Mouse (Mus musculus) brain, embryonic 14.5 days (tissue): ENCODE measurements around the gene Dennd1a. TPM values are rescaled to one million over a fixed set of nuclear protein-coding genes. Genes with fewer than 3 reads are reported as not detected.
A peak's percentile ranks its signal among the peaks of the same experiment; 100 is the strongest.

ENCODE experiments used
- DNase-seq: peaks from one replicate; pipeline ENCODE4 v3.0.0-alpha.2; 2011; ENCODE audit warnings: low read depth
- CTCF ChIP-seq: fragments of 200-500 bp; IDR thresholded peaks from 2 replicates; pipeline ENCODE4 v1.5.1; 2012; ENCODE audit warnings: inconsistent platforms, mild to moderate bottlenecking, moderate library complexity, borderline replicate concordance; ENCODE audit not compliant: insufficient read depth, insufficient read length; ENCODE audit errors: extremely low read depth
- POLR2A ChIP-seq: fragments of 200-500 bp; IDR thresholded peaks from 2 replicates; pipeline ENCODE4 v1.6.1; 2012; ENCODE audit warnings: mild to moderate bottlenecking, inconsistent platforms, borderline replicate concordance; ENCODE audit not compliant: poor library complexity, insufficient read depth, insufficient read length, severe bottlenecking; ENCODE audit errors: extremely low read depth
- polyA plus RNA-seq: library from polyadenylated mRNA; depleted of rRNA; stranded (reverse); fragments of >200 nt; gene quantifications from 2 replicates; pipeline ENCODE4 v1.2.3, GENCODE M21; 2012

Dennd1a gene
- polyA plus RNA-seq, 1 experiment: 42.2 TPM

DNA sequence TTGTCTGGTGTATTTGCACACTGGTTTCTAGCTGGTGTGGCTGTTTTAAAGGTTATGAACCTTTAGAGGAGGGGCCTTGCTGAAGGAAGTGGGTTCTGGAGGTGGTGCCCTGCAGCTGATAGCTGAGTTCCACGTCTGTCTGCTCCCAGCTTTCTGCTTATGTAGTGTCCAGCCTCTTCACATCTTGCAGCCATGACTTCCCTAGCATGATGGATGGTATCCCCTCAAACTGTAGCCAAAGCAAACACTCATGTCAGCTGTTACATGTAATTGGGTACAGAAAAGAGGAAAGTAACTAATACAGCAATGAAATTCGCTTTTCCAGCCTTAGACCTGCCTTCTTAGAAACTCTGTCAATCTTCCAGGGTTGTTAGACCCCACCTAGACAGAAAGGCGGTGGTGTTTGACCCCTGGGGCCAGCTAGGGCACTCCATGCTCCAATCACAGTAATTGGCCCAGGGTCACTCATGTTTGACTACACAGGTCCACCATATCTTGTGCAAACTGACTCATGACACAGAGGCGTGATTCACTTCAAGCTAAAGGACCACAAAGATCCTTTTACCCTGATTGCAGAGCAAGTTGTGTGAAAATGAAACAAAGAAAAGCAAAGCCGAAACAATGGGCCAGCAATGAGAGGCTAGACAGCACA is 405.8 kb downstream of the Dennd1a start:
- TF ChIP-seq CTCF (no peak), POLR2A (no peak)
- DNase-seq: no peak

- DNase-seq: peak; percentile 72
- TF ChIP-seq POLR2A: no peak
- TF ChIP-seq CTCF: no peak
Observed at GRCm38 (mm10) chr2:37879697-37880096, 407.5 kb downstream of the Dennd1a start.

DNA sequence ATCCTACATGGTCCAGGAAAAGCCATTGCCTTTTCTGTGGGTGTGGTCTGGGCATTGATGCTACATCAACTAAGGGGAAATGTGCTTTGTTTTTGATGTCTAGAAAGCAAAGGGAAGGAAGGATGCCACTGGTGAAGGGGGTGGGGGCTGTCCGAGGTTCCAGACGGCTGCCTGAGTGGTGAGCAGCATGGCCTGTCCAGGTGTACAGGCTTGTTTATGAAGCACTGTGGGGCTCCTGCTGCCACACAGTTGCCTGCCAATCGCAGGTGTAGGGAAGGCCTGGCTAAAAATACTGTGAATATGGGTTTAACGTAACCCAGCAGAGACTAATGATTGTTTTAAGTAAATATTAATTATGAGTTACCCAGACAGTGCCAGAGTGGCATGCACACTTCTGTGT is 414.4 kb downstream of the Dennd1a start:
- no peak for DNase-seq
- no peak for TF ChIP-seq CTCF
- TF ChIP-seq POLR2A: no peak

DNA sequence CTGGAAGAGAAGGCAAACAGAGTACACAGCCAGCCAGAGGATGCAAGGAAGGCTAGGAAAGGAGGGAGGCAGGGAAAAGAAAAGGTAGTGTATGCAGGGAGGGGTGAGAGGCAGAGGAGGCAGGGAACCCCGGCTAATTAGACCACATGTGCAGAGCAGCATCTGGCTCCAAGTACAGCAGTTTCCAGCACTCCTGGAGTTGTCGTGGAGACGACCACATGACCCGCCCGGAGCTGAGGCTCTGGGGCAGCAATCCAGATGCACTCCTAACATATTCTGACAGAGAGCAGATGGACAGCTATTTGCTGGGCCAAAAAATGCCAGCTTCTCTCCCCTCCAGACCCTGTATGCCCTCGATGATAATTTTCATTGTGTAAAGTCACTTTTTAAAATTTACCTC is 417.6 kb downstream of the Dennd1a start:
- TF ChIP-seq POLR2A (no peak), CTCF (no peak)
- DNase-seq: peak; percentile 61

DNA sequence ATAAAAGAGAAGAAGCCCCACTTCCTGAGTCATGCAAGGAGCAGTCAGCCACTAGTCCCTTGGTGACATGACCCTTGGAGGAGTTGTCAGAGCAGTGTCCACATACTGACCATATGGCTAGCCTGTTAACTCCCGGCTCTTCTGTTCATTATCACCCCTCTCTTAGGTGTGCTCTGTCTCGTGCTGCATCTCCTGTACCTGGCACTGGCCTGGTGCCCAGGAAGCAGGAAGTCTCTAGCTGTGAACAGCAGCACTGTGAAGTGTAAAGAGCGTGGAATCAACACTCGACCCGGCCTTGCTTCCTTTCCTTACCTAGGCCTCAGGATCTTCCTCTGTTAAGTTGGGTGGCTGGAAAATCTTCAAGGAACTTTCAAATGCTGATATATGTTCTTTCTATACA is 419.8 kb downstream of the Dennd1a start:
- TF ChIP-seq POLR2A (no peak), CTCF (no peak)
- no peak for DNase-seq

DNA sequence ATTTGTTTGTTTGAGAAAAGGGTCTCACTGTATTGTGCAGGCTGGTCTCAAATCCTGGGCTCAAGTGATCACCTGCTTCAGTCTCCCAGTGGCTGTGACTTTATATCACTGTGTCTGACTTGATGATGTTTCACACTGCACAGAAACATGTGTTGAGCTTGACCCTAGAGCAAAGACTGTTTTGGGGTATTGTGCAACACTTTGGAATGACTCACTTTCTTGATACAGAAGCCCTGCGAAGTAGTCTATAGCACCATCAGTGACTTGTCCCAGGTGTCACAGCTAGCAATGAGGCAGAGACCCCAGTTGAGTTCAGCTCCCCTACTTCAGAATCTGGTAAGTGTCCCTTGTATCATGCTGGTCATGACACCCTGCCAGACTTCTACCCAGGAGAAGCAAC is 429.7 kb downstream of the Dennd1a start:
- TF ChIP-seq POLR2A: no peak
- DNase-seq: no peak

DNA sequence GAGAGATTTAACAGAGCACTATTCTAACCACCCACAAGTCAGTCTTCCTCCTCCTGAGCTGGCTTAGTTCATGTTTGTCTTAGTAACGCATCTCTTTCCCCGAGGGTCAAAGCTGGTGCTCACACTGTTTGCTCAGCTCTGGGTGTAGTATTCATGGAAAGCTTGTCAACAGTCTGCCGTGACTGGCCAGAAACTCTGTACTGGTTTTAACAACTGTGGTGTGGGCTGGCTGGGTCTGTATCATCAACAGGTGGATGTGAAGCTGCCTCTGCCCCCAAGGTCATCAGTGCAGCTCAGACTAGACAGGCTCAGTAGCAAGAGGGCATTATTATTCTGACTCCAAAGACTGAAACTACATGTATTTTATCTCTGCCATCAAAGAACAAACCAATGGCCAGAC is 430.2 kb downstream of the Dennd1a start:
- DNase-seq: no peak
- TF ChIP-seq POLR2A: no peak
- TF ChIP-seq CTCF: no peak

DNA sequence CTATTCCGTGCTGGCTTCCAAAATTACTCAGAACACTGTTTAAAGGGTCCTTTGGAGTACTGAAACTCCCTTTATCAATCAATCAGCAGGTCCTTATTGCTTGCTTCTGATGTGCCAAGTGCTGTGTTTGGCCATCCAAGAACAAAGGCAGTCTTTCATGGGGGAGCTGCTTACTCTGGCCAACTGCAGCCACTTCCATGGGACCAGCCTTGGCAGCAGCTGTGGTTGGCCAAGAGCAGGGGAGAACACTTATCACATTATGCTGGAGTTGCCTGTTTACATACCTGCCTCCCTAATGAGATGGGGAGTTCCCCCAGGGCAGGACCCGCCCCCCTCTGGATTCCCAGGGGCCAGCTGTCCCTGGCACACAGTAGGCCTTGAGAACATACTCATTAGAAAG is 432.0 kb downstream of the Dennd1a start:
- peak; percentile 71 for DNase-seq
- TF ChIP-seq POLR2A: no peak
- no peak for TF ChIP-seq CTCF

DNA sequence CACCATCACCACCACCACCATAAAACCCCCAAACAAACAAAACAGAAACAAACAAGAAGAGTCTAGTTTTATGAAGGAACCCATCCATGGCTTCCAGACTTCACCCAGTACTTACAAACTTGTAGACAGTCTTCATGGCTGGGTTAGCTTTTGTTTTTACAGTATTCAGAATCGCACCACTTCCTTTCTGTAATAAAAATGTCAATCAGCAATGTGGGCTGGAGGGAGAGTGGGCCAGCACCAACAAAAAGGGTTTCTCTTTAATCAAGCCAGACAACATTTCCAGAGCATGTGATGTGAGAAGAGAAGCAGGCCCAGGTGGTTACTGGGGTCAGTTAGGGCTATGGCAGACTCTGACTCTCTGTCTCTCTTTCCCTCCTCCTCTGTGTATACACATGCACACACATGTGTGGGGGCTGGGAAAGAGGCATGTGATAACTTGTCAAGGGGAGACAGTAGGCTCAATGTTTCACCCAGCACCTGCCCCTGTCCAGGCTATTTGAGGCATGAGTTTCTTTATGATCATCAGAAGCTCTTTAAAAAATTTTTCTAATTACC is 433.2 kb downstream of the Dennd1a start:
- no peak for DNase-seq
- TF ChIP-seq CTCF: no peak
- TF ChIP-seq POLR2A: no peak

DNA sequence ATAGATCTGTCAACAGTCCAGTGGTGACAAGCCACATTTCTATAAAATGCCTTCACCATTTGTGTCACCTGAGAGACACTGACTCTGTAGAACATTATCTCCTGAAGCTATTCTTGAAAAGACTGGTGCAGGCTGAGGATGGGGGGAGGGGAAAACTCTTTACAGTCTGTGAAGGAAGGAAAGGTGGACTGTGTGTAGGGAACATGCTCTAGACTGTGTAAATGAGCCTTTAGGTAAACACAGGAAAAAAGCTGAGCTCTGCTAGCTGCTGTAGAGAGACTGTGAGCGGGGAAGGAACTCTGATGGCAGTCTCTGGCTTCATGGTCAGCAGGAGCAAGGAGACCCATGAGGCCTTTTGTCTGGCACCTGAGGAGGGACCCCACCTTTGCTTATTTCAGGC is 436.6 kb downstream of the Dennd1a start:
- DNase-seq: peak; percentile 35
- TF ChIP-seq CTCF: no peak
- TF ChIP-seq POLR2A: no peak

- TF ChIP-seq POLR2A (no peak), CTCF (no peak; the same call in 1 of the 2 replicates)
- DNase-seq: no peak
Observed at GRCm38 (mm10) chr2:37849357-37849756, 437.8 kb downstream of the Dennd1a start.

- TF ChIP-seq POLR2A: no peak
- no peak for TF ChIP-seq CTCF
- DNase-seq: peak; percentile 84
Observed at GRCm38 (mm10) chr2:37842719-37843118, 444.5 kb downstream of the Dennd1a start.
